Mouse (Mus musculus): Measurements from ENCODE around the gene Olfr1375.
"Not testable (repeated sequence)": the region's sequence is repeated elsewhere in the genome, so short reads cannot be mapped to it uniquely, and the experiment has no call there.

Olfr1375 gene

GRCm38 (mm10) chr11:51047809-51048208 lies at the start of gene Olfr1375:
Gene Olfr1375 (plus strand): TSS chr11:51048109.
- not testable (repeated sequence) for DNase-seq (ENCODE audit: low read depth)

- DNase-seq (ENCODE audit: low read depth) = no peak
Observed at GRCm38 (mm10) chr11:51003296-51003695, 44.6 kb upstream of the Olfr1375 start, which contains the start of gene Olfr51. Gene Olfr51 (plus strand): TSS chr11:51003596.

GRCm38 (mm10) chr11:51011821-51012220 lies 36.1 kb upstream of the Olfr1375 start:
- no peak for DNase-seq (ENCODE audit: low read depth)

GRCm38 (mm10) chr11:51013936-51014335 lies 34.0 kb upstream of the Olfr1375 start, which contains the start of gene Olfr54:
Gene Olfr54 (plus strand): TSS chr11:51014236.
- DNase-seq (ENCODE audit: low read depth) = no peak

- no peak for DNase-seq (ENCODE audit: low read depth)
Observed at GRCm38 (mm10) chr11:51016341-51016740, 31.6 kb upstream of the Olfr1375 start.

GRCm38 (mm10) chr11:51026811-51027210 lies 21.1 kb upstream of the Olfr1375 start:
- not testable (repeated sequence) for DNase-seq (ENCODE audit: low read depth)

GRCm38 (mm10) chr11:51029381-51029780 lies 18.5 kb upstream of the Olfr1375 start:
- not testable (repeated sequence) for DNase-seq (ENCODE audit: low read depth)

GRCm38 (mm10) chr11:51030225-51030624 lies 17.7 kb upstream of the Olfr1375 start:
- no peak for DNase-seq (ENCODE audit: low read depth)

- DNase-seq (ENCODE audit: low read depth) = peak; percentile 54
Observed at GRCm38 (mm10) chr11:51032851-51033250, 15.1 kb upstream of the Olfr1375 start.

- not testable (repeated sequence) for DNase-seq (ENCODE audit: low read depth)
Observed at GRCm38 (mm10) chr11:51034141-51034540, 13.8 kb upstream of the Olfr1375 start.

- DNase-seq (ENCODE audit: low read depth) = no peak
Observed at GRCm38 (mm10) chr11:51035951-51036350, 12.0 kb upstream of the Olfr1375 start.

- DNase-seq (ENCODE audit: low read depth) = not testable (repeated sequence)
Observed at GRCm38 (mm10) chr11:51044776-51045175, 3.1 kb upstream of the Olfr1375 start.

- DNase-seq (ENCODE audit: low read depth) = no peak
Observed at GRCm38 (mm10) chr11:51051678-51052077, 3.8 kb downstream of the Olfr1375 start.

- DNase-seq (ENCODE audit: low read depth) = no peak
Observed at GRCm38 (mm10) chr11:51053230-51053629, 5.3 kb downstream of the Olfr1375 start.

- no peak for DNase-seq (ENCODE audit: low read depth)
Observed at GRCm38 (mm10) chr11:51059151-51059571, 11.3 kb downstream of the Olfr1375 start, which contains the start of gene Zfp354a. Gene Zfp354a (plus strand): TSS chr11:51059257.

- DNase-seq (ENCODE audit: low read depth) = no peak
Observed at GRCm38 (mm10) chr11:51059640-51060039, 11.7 kb downstream of the Olfr1375 start.

- DNase-seq (ENCODE audit: low read depth) = no peak
Observed at GRCm38 (mm10) chr11:51060981-51061380, 13.1 kb downstream of the Olfr1375 start.

- DNase-seq (ENCODE audit: low read depth) = no peak
Observed at GRCm38 (mm10) chr11:51063276-51063675, 15.4 kb downstream of the Olfr1375 start.

- DNase-seq (ENCODE audit: low read depth) = no peak
Observed at GRCm38 (mm10) chr11:51063841-51064240, 15.9 kb downstream of the Olfr1375 start.

GRCm38 (mm10) chr11:51084527-51084926 lies 36.6 kb downstream of the Olfr1375 start:
- DNase-seq (ENCODE audit: low read depth) = no peak

- no peak for DNase-seq (ENCODE audit: low read depth)
Observed at GRCm38 (mm10) chr11:51085269-51085668, 37.4 kb downstream of the Olfr1375 start.
